Mouse (Mus musculus) olfactory bulb, adult 2 months (tissue): Measurements from ENCODE around the gene Ttc28. TPM values are rescaled to one million over a fixed set of nuclear protein-coding genes. Genes with fewer than 3 reads are reported as not detected.

ENCODE experiments used
- H3K27ac ChIP-seq: fragments of 200-500 bp; 2 replicates; pipeline ENCODE4 v1.5.1; 2012; ENCODE audit warnings: low read depth, low read length; ENCODE audit not compliant: insufficient read depth
- H3K4me1 ChIP-seq: fragments of 200-500 bp; 2 replicates; pipeline ENCODE4 v1.6.1; 2012; ENCODE audit warnings: low read length; ENCODE audit not compliant: control insufficient read depth, insufficient read depth
- H3K4me3 ChIP-seq: fragments of 200-500 bp; 2 replicates; pipeline ENCODE4 v1.5.1; 2012; ENCODE audit warnings: mild to moderate bottlenecking, low read depth, low read length, moderate library complexity; ENCODE audit not compliant: insufficient read depth
- CTCF ChIP-seq: fragments of 200-500 bp; IDR thresholded peaks from 2 replicates; pipeline ENCODE4 v1.5.1; 2012; ENCODE audit warnings: low read depth, mild to moderate bottlenecking, low read length, moderate library complexity; ENCODE audit not compliant: insufficient read depth
- POLR2A ChIP-seq: fragments of 200-500 bp; IDR thresholded peaks from 2 replicates; pipeline ENCODE4 v1.6.1; 2012; ENCODE audit warnings: mild to moderate bottlenecking, low read depth, low read length, moderate library complexity; ENCODE audit not compliant: insufficient read depth
- WGBS: fragments of 180-500 bp; shearing (Covaris S2); methylation state at CpG from one replicate; pipeline ENCODE4 v1.1.7; 2018; 5-methylcytosine and 5-hydroxymethylcytosine counted together
- polyA plus RNA-seq: library from polyadenylated mRNA; stranded (reverse); fragments of >200 nt; gene quantifications from 2 replicates; pipeline ENCODE4 v1.2.4, GENCODE M21; 2012; ENCODE audit warnings: low replicate concordance; ENCODE audit not compliant: missing spikeins, insufficient read depth, insufficient read length

Gene Ttc28
- polyA plus RNA-seq, 1 experiment = not detected

DNA sequence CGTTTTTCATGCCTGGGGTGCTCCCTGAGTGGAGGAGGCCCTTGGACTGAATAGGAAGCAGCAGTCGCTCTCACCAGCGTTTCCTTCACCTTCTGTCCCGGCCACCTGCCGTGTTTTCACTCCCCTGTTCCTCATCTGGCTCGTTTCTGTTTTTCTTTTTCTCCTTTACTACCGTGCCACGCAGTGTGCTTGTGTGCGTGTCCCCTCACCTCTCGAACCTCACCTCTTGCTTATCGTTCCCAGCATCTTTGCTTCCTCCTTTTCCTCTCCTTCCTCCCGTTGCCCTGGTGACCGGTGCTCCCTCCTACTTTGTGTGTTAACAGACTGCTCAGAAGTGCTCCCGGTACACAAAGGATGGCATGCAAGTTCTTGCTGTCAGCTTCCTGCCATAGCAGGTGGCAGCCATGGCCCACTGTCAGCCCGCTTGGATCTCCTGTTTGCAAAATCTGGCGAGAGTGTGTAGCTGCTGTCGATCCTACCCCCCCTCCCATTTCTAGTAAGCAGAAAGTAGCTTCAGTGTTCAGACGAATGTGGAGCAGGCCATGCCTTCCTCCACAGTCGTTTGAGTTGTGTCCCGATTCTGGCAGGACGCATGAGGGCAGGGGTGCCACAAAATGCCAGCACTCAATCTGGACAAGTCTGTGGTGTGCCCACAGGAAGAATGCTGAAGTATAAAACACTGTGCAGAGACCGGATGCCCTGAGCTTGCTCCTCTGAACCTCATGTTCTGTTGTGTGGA is 179.0 kb downstream of the Ttc28 start:
- 54% methylated on average over 22 of the region's 22 CpGs for WGBS
- H3K4me3 ChIP-seq = no peak overlapping the region
- H3K4me1 ChIP-seq = peaks cover 25% of the 10 kb centered on the region
- peak overlapping the region; percentile 16; the same call in 1 of the 2 replicates for H3K27ac ChIP-seq
- no peak for TF ChIP-seq CTCF
- TF ChIP-seq POLR2A = no peak

DNA sequence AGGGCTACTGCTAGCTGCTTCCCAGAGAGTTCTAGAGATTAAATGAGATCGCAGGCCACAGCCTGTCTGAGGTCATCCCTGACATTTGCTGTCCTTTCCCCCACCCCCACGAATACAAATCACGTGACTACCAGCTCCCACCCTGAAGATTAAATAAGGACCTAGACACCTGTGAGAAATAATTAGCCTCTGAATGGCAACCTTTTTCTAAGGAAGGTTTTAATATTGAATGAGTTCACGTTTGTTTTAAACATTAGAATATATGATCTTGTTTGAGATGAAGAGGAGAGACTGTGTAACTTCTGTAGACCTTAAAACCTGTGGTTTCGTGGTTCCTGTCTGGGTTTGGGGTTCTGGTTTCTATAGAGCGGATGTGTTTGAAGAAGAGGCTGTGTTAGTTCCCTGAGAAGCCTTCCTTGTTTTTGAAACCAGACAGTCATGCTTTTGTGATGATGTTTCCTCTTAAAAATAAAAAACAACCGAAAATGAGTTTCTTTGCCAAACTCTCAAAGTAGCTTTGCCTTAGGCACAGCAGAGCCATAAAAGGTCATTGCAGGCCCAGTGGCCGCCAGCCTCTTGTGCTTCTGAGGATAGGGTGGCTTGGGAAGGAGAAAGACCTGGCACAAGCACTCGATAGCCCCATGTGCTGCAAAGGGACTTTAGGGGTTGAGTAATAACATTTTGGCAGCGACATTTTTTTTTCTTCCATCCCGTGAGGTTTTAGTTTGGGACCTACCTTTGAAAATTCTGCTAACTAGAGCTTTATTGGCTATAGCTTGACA is 179.7 kb downstream of the Ttc28 start:
- TF ChIP-seq CTCF = no peak
- no peak overlapping the region for H3K27ac ChIP-seq
- H3K4me1 ChIP-seq = peaks cover 23% of the 10 kb centered on the region
- H3K4me3 ChIP-seq = no peak overlapping the region
- 76% methylated on average over 11 of the region's 11 CpGs for WGBS

DNA sequence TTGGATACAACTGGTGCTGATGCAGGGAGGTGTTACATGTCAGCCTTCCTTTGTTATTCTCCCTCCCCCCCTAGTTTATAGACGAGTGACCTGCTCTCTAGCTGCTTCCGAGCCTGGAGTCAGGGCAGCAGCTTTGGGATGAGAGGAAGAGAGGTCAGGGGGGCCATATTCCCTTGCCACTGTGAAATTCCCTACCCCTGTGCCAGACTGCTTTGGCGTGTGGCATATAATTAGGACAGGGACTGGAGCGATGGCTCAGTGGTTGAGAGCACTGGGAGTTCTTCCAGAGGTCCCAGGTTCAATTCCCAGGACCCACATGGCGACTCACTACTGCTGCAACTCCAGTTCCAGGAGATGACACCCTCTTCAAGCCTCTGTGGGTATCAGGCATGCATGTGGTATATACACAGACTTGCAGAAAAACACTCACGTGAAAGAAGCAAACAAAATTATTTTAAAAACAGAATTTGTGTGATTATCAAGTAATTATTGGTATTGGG is 180.7 kb downstream of the Ttc28 start:
- TF ChIP-seq CTCF (no peak), POLR2A (no peak)
- 76% methylated on average over 6 of the region's 6 CpGs for WGBS
- Histone ChIP-seq H3K27ac (no peak overlapping the region), H3K4me1 (peaks cover 21% of the 10 kb centered on the region), H3K4me3 (no peak overlapping the region)

DNA sequence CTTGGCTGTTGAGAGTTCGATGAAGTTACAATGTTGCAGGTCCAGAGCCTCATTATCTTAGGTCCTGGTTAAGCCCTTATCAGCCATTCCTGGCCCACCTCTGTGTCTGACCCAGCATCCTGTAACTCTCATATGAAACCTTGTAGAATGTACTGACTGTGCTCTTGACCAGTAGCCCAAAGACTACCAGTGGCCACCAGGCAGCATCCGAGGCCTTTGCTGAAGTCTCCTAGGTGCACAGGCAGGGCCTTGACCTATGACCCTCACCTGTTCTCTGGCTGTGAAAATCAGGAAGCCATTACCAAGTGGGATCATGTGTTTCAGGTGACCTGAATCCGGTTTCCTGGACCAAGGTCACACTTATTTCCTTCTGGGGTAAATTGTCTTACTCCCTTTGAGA is 183.6 kb downstream of the Ttc28 start:
- WGBS = 94% methylated on average over 3 of the region's 3 CpGs
- TF ChIP-seq POLR2A (no peak), CTCF (no peak)
- H3K27ac ChIP-seq = no peak overlapping the region
- H3K4me1 ChIP-seq = peaks cover 14% of the 10 kb centered on the region
- no peak overlapping the region for H3K4me3 ChIP-seq

DNA sequence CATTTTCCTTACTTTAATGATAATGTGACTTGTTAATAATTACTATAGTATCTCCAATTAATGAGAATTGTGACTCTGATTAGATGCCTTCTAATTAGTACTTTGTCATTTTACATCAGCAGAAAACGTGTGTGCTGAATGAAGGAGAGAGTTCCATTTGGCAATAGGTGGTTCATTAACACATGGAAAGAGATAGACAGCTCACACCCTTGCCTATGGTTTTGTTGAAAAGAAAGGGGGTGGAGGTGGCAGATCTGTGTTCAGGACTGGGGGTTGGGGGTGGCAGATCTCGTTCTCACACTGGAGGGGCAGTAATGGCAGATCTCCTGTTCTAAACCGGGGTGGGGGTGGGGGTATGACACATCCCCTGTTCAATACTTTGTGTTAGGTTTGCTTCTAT is 184.4 kb downstream of the Ttc28 start:
- whole genome bisulfite sequencing = 72% methylated on average over 3 of the region's 3 CpGs
- Histone ChIP-seq H3K27ac (no peak overlapping the region), H3K4me3 (no peak overlapping the region), H3K4me1 (peaks cover 10% of the 10 kb centered on the region; the same call in 1 of the 2 replicates)
- TF ChIP-seq CTCF (no peak), POLR2A (no peak)

DNA sequence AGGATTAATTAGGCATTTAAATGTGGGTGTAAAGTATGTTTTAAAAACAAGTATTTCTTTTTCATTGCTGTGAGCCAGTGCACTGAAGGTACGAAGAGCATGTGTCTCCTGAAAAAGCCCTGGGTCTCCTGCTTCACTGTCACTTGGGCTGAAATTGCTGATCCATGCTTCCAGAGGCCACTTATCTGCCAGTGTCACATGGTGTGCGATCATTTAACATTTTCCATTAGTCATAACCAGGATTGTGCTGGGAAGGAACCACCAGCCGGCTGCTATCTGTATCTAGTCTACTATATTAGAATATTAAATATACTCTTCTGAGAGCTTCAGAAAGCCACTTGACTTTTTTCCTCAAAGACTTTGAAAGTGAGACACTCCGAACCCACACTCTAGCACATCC is 186.2 kb downstream of the Ttc28 start:
- Histone ChIP-seq H3K4me1 (peaks cover 11% of the 10 kb centered on the region), H3K4me3 (no peak overlapping the region), H3K27ac (no peak overlapping the region)
- WGBS = 77% methylated on average over 4 of the region's 4 CpGs
- TF ChIP-seq CTCF (no peak), POLR2A (no peak)

DNA sequence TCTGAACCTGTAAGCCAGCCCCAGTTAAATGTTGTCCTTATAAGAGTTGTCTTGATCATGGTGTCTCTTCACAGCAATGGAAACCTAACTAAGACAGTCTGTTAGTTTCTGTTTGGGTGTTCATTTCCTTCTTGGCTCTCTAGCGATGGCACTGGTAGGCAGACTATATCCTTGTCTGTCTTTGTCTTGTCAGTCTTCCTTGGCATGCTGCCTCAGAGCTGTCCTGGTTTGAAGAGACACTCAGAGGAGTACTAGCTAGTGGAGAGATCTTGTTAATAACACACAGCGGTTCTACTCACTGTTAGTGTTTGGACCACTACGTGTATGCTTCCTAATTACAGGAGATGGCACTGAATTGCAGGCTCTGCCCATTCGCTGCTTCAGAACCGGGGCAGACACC is 189.9 kb downstream of the Ttc28 start:
- 23% methylated on average over 5 of the region's 5 CpGs for WGBS
- Histone ChIP-seq H3K4me1 (peaks cover 11% of the 10 kb centered on the region), H3K4me3 (no peak overlapping the region), H3K27ac (no peak overlapping the region)
- TF ChIP-seq POLR2A = no peak
- TF ChIP-seq CTCF = no peak

DNA sequence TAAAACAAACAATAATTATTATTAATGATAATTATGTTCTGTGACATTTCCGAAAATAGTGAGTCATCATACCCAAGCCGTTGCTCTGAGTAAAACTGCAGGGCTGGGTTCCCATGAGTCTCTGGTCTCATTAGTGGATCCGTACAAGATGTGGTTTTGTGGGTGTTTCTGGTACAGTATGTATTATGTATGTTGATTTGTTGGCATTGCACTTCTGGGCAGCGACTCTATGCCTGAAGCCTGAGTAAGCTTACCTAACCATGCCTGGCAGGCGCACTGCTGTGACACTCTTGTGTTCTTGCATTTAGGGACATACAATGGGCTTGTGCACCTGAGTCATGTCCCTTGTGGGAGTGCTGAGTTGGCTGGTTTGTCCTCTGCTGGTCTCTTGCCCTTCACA is 190.3 kb downstream of the Ttc28 start:
- WGBS = 31% methylated on average over 5 of the region's 5 CpGs
- Histone ChIP-seq H3K4me1 (peaks cover 11% of the 10 kb centered on the region), H3K4me3 (no peak overlapping the region), H3K27ac (no peak overlapping the region)
- no peak for TF ChIP-seq CTCF

DNA sequence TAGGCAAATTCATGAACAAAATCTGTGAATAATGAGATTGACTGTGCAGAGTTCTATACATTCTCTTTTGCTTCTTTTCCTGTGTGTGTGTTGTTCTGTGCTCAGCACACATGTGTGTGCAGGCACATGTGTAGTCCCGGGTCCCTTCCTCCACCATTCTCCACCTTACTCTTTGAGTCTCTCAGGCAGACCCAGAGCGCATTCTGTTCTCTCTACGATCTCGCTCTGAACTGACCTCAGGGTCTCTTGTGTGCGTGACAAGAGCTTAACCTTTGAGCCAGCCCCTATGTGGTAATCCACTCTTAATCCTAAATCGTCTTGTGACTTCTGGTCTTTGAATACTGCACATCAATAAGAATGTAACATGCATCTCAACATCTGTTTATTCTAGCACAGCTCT is 190.8 kb downstream of the Ttc28 start:
- Histone ChIP-seq H3K4me3 (no peak overlapping the region), H3K4me1 (peaks cover 11% of the 10 kb centered on the region), H3K27ac (no peak overlapping the region)
- TF ChIP-seq POLR2A = no peak
- no peak for TF ChIP-seq CTCF
- 83% methylated on average over 6 of the region's 6 CpGs for WGBS

DNA sequence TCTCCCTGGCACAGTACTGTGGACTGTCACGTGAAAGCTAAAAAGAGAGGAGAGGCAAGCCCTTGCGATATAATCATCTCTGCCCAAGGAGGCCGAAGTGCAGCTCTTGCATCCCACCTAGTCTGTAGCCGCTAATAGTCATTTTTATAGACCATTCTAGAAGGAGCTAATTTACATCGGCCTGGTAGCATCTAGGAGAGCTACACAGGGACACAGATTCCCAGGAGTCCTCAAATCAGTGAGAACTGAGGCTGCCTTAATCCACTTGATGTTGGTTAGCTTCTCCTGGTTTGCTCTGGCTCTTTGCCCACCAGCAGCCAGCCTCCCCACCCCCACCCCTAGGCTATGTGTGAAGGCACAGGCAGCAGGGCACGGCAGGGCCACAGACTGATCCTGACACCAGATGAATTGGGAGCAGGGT is 193.7 kb downstream of the Ttc28 start:
- Histone ChIP-seq H3K4me3 (no peak overlapping the region), H3K27ac (no peak overlapping the region), H3K4me1 (peaks cover 11% of the 10 kb centered on the region)
- no peak for TF ChIP-seq CTCF
- no peak for TF ChIP-seq POLR2A
- 61% methylated on average over 6 of the region's 6 CpGs for WGBS
